Mouse (Mus musculus): Measurements from ENCODE around the gene Olfm1.

Gene Olfm1

GRCm38 (mm10) chr2:28192821-28193689 lies at the start of gene Olfm1:
Gene Olfm1, plus strand, starts transcription at chr2:28192992.
- no peak for DNase-seq (ENCODE audit: low read depth, low spot score)

- no peak for DNase-seq (ENCODE audit: low read depth, low spot score)
These were observed 49.3 kb upstream of the Olfm1 start for GRCm38 (mm10) chr2:28143417-28144045.

- DNase-seq (ENCODE audit: low read depth, low spot score), result no peak
These were observed 47.1 kb upstream of the Olfm1 start for GRCm38 (mm10) chr2:28145702-28146101.

GRCm38 (mm10) chr2:28146152-28146551 lies 46.6 kb upstream of the Olfm1 start:
- no peak for DNase-seq (ENCODE audit: low read depth, low spot score)

GRCm38 (mm10) chr2:28146685-28147084 lies 46.1 kb upstream of the Olfm1 start:
- no peak for DNase-seq (ENCODE audit: low read depth, low spot score)

GRCm38 (mm10) chr2:28147248-28147794 lies 45.5 kb upstream of the Olfm1 start:
- DNase-seq (ENCODE audit: low read depth, low spot score), result no peak

GRCm38 (mm10) chr2:28149688-28150087 lies 43.1 kb upstream of the Olfm1 start:
- DNase-seq (ENCODE audit: low read depth, low spot score), result no peak

- DNase-seq (ENCODE audit: low read depth, low spot score), result no peak
These were observed 32.2 kb upstream of the Olfm1 start for GRCm38 (mm10) chr2:28160568-28160967.

- DNase-seq (ENCODE audit: low read depth, low spot score), result no peak
These were observed 27.2 kb upstream of the Olfm1 start for GRCm38 (mm10) chr2:28165570-28165969.

GRCm38 (mm10) chr2:28169336-28169735 lies 23.5 kb upstream of the Olfm1 start:
- DNase-seq (ENCODE audit: low read depth, low spot score), result peak; percentile 96

- no peak for DNase-seq (ENCODE audit: low read depth, low spot score)
These were observed 20.8 kb upstream of the Olfm1 start for GRCm38 (mm10) chr2:28171962-28172361.

GRCm38 (mm10) chr2:28173225-28174141 lies 19.3 kb upstream of the Olfm1 start:
- DNase-seq (ENCODE audit: low read depth, low spot score), result no peak

GRCm38 (mm10) chr2:28174441-28174840 lies 18.4 kb upstream of the Olfm1 start:
- no peak for DNase-seq (ENCODE audit: low read depth, low spot score)

- DNase-seq (ENCODE audit: low read depth, low spot score), result no peak
These were observed 14.2 kb upstream of the Olfm1 start for GRCm38 (mm10) chr2:28178600-28178999.

GRCm38 (mm10) chr2:28180053-28180452 lies 12.7 kb upstream of the Olfm1 start:
- DNase-seq (ENCODE audit: low read depth, low spot score), result no peak

- no peak for DNase-seq (ENCODE audit: low read depth, low spot score)
These were observed 4.3 kb upstream of the Olfm1 start for GRCm38 (mm10) chr2:28188398-28188944.

GRCm38 (mm10) chr2:28193690-28194087 lies 897 bp downstream of the Olfm1 start:
- DNase-seq (ENCODE audit: low read depth, low spot score), result no peak

- no peak for DNase-seq (ENCODE audit: low read depth, low spot score)
These were observed 2.3 kb downstream of the Olfm1 start for GRCm38 (mm10) chr2:28194962-28195617.

GRCm38 (mm10) chr2:28195726-28196125 lies 2.9 kb downstream of the Olfm1 start:
- no peak for DNase-seq (ENCODE audit: low read depth, low spot score)

- DNase-seq (ENCODE audit: low read depth, low spot score), result no peak
These were observed 8.6 kb downstream of the Olfm1 start for GRCm38 (mm10) chr2:28201441-28201841.

GRCm38 (mm10) chr2:28204167-28204566 lies 11.4 kb downstream of the Olfm1 start:
- no peak for DNase-seq (ENCODE audit: low read depth, low spot score)

Measured in telencephalon, adult 2 months (tissue).